Comparison of ENCODE assay signal across 19 mouse cellular contexts in the genomic region with DNA sequence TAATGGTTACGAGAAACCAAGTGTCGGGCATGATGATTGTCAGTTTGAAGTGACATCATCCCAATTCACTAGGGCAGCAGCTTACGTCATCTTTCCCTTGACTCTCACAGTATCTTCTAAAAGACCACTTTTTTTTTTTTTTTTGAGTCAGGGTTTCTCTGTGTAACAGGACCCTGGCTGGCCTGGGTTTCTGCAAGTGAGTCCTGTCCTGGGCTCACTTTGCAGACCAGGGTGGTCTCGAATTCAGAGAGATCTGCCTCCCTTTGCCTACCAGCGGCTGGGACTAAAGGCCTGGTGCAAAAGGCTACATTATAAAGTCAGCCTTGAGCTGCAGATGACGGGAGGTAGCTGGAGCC. TPM values are rescaled to one million over a fixed set of nuclear protein-coding genes. Genes with fewer than 3 reads are reported as not detected.
DNase-seq lines count a peak whose midpoint lies in the region; ATAC-seq and TF ChIP-seq lines count a peak whose summit lies in the region.
"Had no signal": no experiment of that assay in that cellular context is flagged by ENCODE, and none has a peak within 500 bp of the region (broad histone marks: within the 10 kb centered on the region; RNA-seq: fewer than 3 reads in every experiment).

No protein-coding gene starts in this region.

- TF ChIP-seq CTCF in liver, postnatal 0 days (IDR thresholded peaks at IDR 0.05; ENCODE audit: low read depth) = no peak

- DNase-seq in heart, postnatal 4 days = no peak
- no peak for DNase-seq in liver, embryonic 11.5 days (ENCODE audit: low spot score)
- DNase-seq in liver, postnatal 0 days = no peak
- DNase-seq in embryonic facial prominence, embryonic 10.5 days (ENCODE audit: low spot score) = peak; percentile 20
- no peak for DNase-seq in gastrocnemius, adult 18-20 months (ENCODE audit: low spot score)
- DNase-seq: adrenal gland, adult 2 months; B cell, adult 2 months; cerebellum, adult 11 months; cerebellum, postnatal 10 days; gastrocnemius, adult 2 months; layer of hippocampus, adult 9-11 months; lung, postnatal 10 days had no signal

- no peaks in the 10 kb centered on the region for H3K27me3 ChIP-seq in heart, embryonic 12.5 days (replicated peaks)
- no peaks in the 10 kb centered on the region for H3K27me3 ChIP-seq in liver, embryonic 11.5 days (replicated peaks; ENCODE audit: control insufficient read depth, insufficient read depth, low read length)
- no peaks in the 10 kb centered on the region for H3K27me3 ChIP-seq in liver, postnatal 0 days (ENCODE audit: insufficient read depth, low read length)
- no peaks in the 10 kb centered on the region for H3K27me3 ChIP-seq in embryonic facial prominence, embryonic 10.5 days (replicated peaks; ENCODE audit: low read depth, poor library complexity, severe bottlenecking)
- H3K27me3 ChIP-seq in liver, embryonic 16.5 days (ENCODE audit: control insufficient read depth, insufficient read depth, low read depth, low read length) = no peaks in the 10 kb centered on the region
- H3K27me3 ChIP-seq: embryonic facial prominence, embryonic 12.5 days; midbrain, embryonic 15.5 days; neural tube, embryonic 13.5 days had no signal

- H3K9ac ChIP-seq in heart, embryonic 12.5 days = no peak overlapping the region
- no peak overlapping the region for H3K9ac ChIP-seq in liver, embryonic 11.5 days (ENCODE audit: low read depth, low read length)
- no peak overlapping the region for H3K9ac ChIP-seq in liver, postnatal 0 days (replicated peaks)
- peak overlapping the region; percentile 37 for H3K9ac ChIP-seq in liver, embryonic 16.5 days (ENCODE audit: low read depth, low read length)
- H3K9ac ChIP-seq: embryonic facial prominence, embryonic 12.5 days; midbrain, embryonic 15.5 days; neural tube, embryonic 13.5 days had no signal

- peak; percentile 26; the same call in 1 of the 2 replicates for ATAC-seq in heart, embryonic 12.5 days (ENCODE audit: insufficient number of reproducible peaks, low FRiP score)
- no peak for ATAC-seq in liver, embryonic 11.5 days (replicated peaks; ENCODE audit: low FRiP score)
- no peak; the same call in 1 of the 2 replicates for ATAC-seq in liver, postnatal 0 days
- ATAC-seq in liver, embryonic 16.5 days (ENCODE audit: low read depth) = peak; percentile 2; the same call in 1 of the 2 replicates
- ATAC-seq: hindbrain, embryonic 16.5 days; midbrain, embryonic 15.5 days had no signal

- no peak overlapping the region for H3K4me3 ChIP-seq in heart, embryonic 12.5 days
- H3K4me3 ChIP-seq in liver, embryonic 11.5 days (ENCODE audit: low read depth, low read length) = no peak overlapping the region
- no peak overlapping the region for H3K4me3 ChIP-seq in liver, postnatal 0 days (ENCODE audit: low read depth, low read length)
- no peak overlapping the region for H3K4me3 ChIP-seq in embryonic facial prominence, embryonic 10.5 days
- H3K4me3 ChIP-seq in liver, embryonic 16.5 days (ENCODE audit: low read depth, low read length) = no peak overlapping the region
- H3K4me3 ChIP-seq: embryonic facial prominence, embryonic 12.5 days; gastrocnemius, adult 2 months; midbrain, embryonic 15.5 days; neural tube, embryonic 13.5 days had no signal

- no peak for TF ChIP-seq EP300 in liver, postnatal 0 days (IDR thresholded peaks at IDR 0.05; ENCODE audit: low read depth)

- 0 out of 2 replicates have a peak, but pooled peaks cover 6% of the 10 kb centered on the region for H3K36me3 ChIP-seq in heart, embryonic 12.5 days
- no peaks in the 10 kb centered on the region; the same call in 1 of the 2 replicates for H3K36me3 ChIP-seq in liver, embryonic 11.5 days (ENCODE audit: control insufficient read depth, insufficient read depth, low read length)
- H3K36me3 ChIP-seq in liver, postnatal 0 days (replicated peaks; ENCODE audit: insufficient read depth, low read length) = peaks cover 16% of the 10 kb centered on the region
- no peaks in the 10 kb centered on the region for H3K36me3 ChIP-seq in embryonic facial prominence, embryonic 10.5 days (replicated peaks)
- H3K36me3 ChIP-seq in liver, embryonic 16.5 days (ENCODE audit: control insufficient read depth, insufficient read depth) = peaks cover 18% of the 10 kb centered on the region
- H3K36me3 ChIP-seq: embryonic facial prominence, embryonic 12.5 days; midbrain, embryonic 15.5 days; neural tube, embryonic 13.5 days had no signal

- peaks cover 16% of the 10 kb centered on the region for H3K4me1 ChIP-seq in heart, embryonic 12.5 days (replicated peaks)
- peaks cover 14% of the 10 kb centered on the region for H3K4me1 ChIP-seq in liver, embryonic 11.5 days (replicated peaks; ENCODE audit: control insufficient read depth, insufficient read depth, low read length)
- peaks cover 6% of the 10 kb centered on the region for H3K4me1 ChIP-seq in liver, postnatal 0 days (ENCODE audit: insufficient read depth)
- H3K4me1 ChIP-seq in embryonic facial prominence, embryonic 10.5 days = peaks cover 28% of the 10 kb centered on the region
- H3K4me1 ChIP-seq in liver, embryonic 16.5 days (ENCODE audit: control insufficient read depth, low read depth, low read length) = peaks cover 14% of the 10 kb centered on the region

- H3K27ac ChIP-seq in heart, embryonic 12.5 days (ENCODE audit: poor library complexity, severe bottlenecking) = peak overlapping the region; percentile 11; the same call in 1 of the 2 replicates
- no peak overlapping the region for H3K27ac ChIP-seq in liver, embryonic 11.5 days (ENCODE audit: low read depth, low read length)
- H3K27ac ChIP-seq in liver, postnatal 0 days (ENCODE audit: low read depth) = no peak overlapping the region
- no peak overlapping the region for H3K27ac ChIP-seq in embryonic facial prominence, embryonic 10.5 days (replicated peaks)
- H3K27ac ChIP-seq in liver, embryonic 16.5 days (ENCODE audit: low read length) = peak overlapping the region; percentile 24; the same call in 1 of the 2 replicates
- H3K27ac ChIP-seq: embryonic facial prominence, embryonic 12.5 days; gastrocnemius, adult 2 months; kidney, postnatal 0 days; midbrain, embryonic 15.5 days; neural tube, embryonic 13.5 days had no signal

- H3K9me3 ChIP-seq in heart, embryonic 12.5 days (replicated peaks) = no peaks in the 10 kb centered on the region
- no peaks in the 10 kb centered on the region for H3K9me3 ChIP-seq in liver, embryonic 11.5 days (ENCODE audit: control insufficient read depth, low read length)
- no peaks in the 10 kb centered on the region for H3K9me3 ChIP-seq in liver, postnatal 0 days (ENCODE audit: low read length)
- no peaks in the 10 kb centered on the region for H3K9me3 ChIP-seq in embryonic facial prominence, embryonic 10.5 days
- no peaks in the 10 kb centered on the region for H3K9me3 ChIP-seq in liver, embryonic 16.5 days (replicated peaks; ENCODE audit: control insufficient read depth, low read length)
- H3K9me3 ChIP-seq: embryonic facial prominence, embryonic 12.5 days; midbrain, embryonic 15.5 days; neural tube, embryonic 13.5 days had no signal

- 0 out of 2 replicates have a peak overlapping the region, but pooled peaks have one; percentile 10 for H3K4me2 ChIP-seq in heart, embryonic 12.5 days
- peak overlapping the region; percentile 31; the same call in 1 of the 2 replicates for H3K4me2 ChIP-seq in liver, embryonic 11.5 days
- H3K4me2 ChIP-seq in liver, postnatal 0 days (ENCODE audit: low read depth, low read length) = no peak overlapping the region
- H3K4me2 ChIP-seq in liver, embryonic 16.5 days (ENCODE audit: low read depth, low read length) = peak overlapping the region; percentile 37; the same call in 1 of the 2 replicates
- H3K4me2 ChIP-seq: embryonic facial prominence, embryonic 12.5 days; midbrain, embryonic 15.5 days; neural tube, embryonic 13.5 days had no signal

- WGBS in heart, embryonic 12.5 days = 45% methylated on average over 6 of the region's 6 CpGs
- WGBS in liver, embryonic 11.5 days = 78% methylated on average over 6 of the region's 6 CpGs
- 75% methylated on average over 6 of the region's 6 CpGs for WGBS in liver, postnatal 0 days (ENCODE audit: insufficient replicate concordance)
- WGBS in embryonic facial prominence, embryonic 10.5 days = 70% methylated on average over 6 of the region's 6 CpGs
- 70% methylated on average over 6 of the region's 6 CpGs for whole genome bisulfite sequencing in liver, embryonic 16.5 days (ENCODE audit: insufficient replicate concordance)

RNA-seq across cellular contexts. Expression of gene Slc39a8, which starts 29.9 kb away (rescaled TPM):
- 30.0 and 36.5 TPM in 2 replicates for polyA plus RNA-seq in heart, embryonic 12.5 days (2016; fragmentation: Nextera tagmentation; extraction: Ambion mirVana)
- total RNA-seq in heart, postnatal 4 days (2021) = 10 to 100 TPM in 1 of 2 experiments, 1 to 10 TPM in 1; 9.0 to 10.9 TPM
- polyA plus RNA-seq in liver, embryonic 11.5 days (2014; fragmentation: Nextera tagmentation; extraction: Ambion mirVana) = 106 and 114 TPM in 2 replicates
- polyA plus RNA-seq in liver, postnatal 0 days (2015; fragmentation: Nextera tagmentation; extraction: Ambion mirVana) = 10.5 and 12.2 TPM in 2 replicates
- 15.5 and 16.9 TPM in 2 replicates for polyA plus RNA-seq in embryonic facial prominence, embryonic 10.5 days (2016; fragmentation: Nextera tagmentation; extraction: Ambion mirVana)
- 31.5 and 33.8 TPM in 2 replicates for polyA plus RNA-seq in liver, embryonic 16.5 days (2015; fragmentation: Nextera tagmentation; extraction: Ambion mirVana)
- under 1 TPM; 0.71 to 0.85 TPM for total RNA-seq in gastrocnemius, adult 18-20 months (2021)

Comparison
In these comparisons a context has a peak if more than half of its experiments do, and no peak if none do; other contexts are left out.
1. ATAC-seq: peak in heart, embryonic 12.5 days (single experiment) and liver, embryonic 16.5 days (single experiment); none in liver, embryonic 11.5 days (single experiment) and liver, postnatal 0 days (single experiment).
2. H3K27ac ChIP-seq: peak in heart, embryonic 12.5 days (single experiment) and liver, embryonic 16.5 days (single experiment); none in liver, embryonic 11.5 days (single experiment), liver, postnatal 0 days (single experiment) and embryonic facial prominence, embryonic 10.5 days (single experiment).